Mouse (Mus musculus): ENCODE data around the gene Klhl8. TPM values are rescaled to one million over a fixed set of nuclear protein-coding genes. Genes with fewer than 3 reads are reported as not detected.
"Not testable (repeated sequence)": the region's sequence is repeated elsewhere in the genome, so short reads cannot be mapped to it uniquely, and the experiment has no call there.

Klhl8 gene
- total and polyA plus RNA-seq, 3 experiments = 0.11 to 3.0 (median 1.5) TPM

DNA sequence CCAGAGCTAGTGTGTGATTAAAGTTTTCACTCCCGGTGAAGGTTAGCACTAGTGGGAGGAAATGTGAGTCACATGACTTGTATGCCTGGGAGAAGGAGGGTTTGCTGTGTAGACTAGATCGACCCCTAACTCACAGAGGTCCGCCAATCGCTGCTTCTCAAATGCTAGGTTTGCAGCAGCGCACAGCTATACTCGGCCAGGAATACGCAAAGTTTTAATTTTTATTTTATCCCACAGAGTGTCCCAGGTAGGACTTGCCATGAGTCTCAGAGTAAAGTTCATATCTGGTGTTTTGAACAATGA, 28.2 kb upstream of the Klhl8 start:
- ATAC-seq (ENCODE audit: extremely low read depth, insufficient number of reproducible peaks, low FRiP score, poor library complexity, severe bottlenecking) (no peak), DNase-seq (ENCODE audit: low spot score) (no peak)
- Histone ChIP-seq H3K27me3 (ENCODE audit: insufficient read depth, low read length) (no peaks in the 10 kb centered on the region), H3K9me3 (replicated peaks) (0 out of 2 replicates have a peak, but pooled peaks cover 3% of the 10 kb centered on the region), H3K4me1 (ENCODE audit: insufficient read depth, low read depth, low read length) (no peaks in the 10 kb centered on the region), H3K4me3 (ENCODE audit: low read depth, low read length) (no peak overlapping the region), H3K36me3 (replicated peaks) (no peaks in the 10 kb centered on the region)
- TF ChIP-seq GATA2 (IDR thresholded peaks at IDR 0.05; ENCODE audit: borderline replicate concordance, low read depth, low read length) (no peak), TAL1 (conservative IDR thresholded peaks at IDR 0.05; ENCODE audit: low read depth, low read length) (no peak), POLR2AphosphoS5 (IDR thresholded peaks at IDR 0.05; ENCODE audit: insufficient replicate concordance, low read depth, low read length) (no peak), CTCF (IDR thresholded peaks at IDR 0.05; ENCODE audit: low read depth, low read length) (no peak), GATA1 (IDR thresholded peaks at IDR 0.05; ENCODE audit: borderline replicate concordance, low read length) (no peak)

DNA sequence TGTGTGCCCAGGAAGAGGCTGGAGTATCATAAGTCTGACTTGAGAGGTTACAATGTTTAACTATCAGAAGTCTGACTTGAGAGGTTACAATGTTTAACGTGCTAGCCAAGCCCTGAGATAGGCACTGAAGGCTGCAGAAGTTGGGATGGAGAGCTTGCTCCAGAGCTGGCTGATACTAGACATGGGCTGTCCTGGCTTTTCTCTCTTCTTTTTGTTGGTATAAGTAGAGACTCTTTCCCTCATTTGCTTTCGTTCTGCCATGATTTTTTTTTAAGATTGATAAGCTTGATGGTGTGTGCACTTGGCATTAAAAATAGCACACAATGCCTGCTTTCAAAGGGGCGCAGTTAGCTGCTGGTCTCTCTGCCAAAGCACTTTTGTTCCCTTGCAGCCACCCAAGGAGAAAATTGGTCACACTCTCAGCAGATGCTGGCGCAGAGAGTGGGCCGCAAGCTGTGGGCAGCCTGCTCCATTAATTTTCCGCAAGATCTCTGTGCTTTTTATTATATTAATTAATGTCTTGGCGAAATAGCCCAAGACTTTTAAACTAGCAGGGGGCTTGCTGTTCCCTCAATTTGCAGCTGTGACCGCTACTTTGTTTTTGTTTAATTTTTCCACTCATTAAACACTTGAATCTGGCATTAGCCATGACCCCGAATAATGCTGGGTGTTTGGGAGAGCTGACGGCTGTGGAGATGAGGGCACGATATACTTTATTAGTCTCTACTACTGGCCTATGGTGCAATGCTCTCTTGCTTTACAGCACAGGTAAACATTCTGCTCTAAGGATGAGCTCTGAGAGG, 27.7 kb upstream of the Klhl8 start:
- Histone ChIP-seq H3K4me1 (ENCODE audit: insufficient read depth, low read depth, low read length) (no peaks in the 10 kb centered on the region), H3K4me3 (ENCODE audit: low read depth, low read length) (no peak overlapping the region), H3K36me3 (replicated peaks) (no peaks in the 10 kb centered on the region), H3K27me3 (ENCODE audit: insufficient read depth, low read length) (no peaks in the 10 kb centered on the region), H3K9me3 (replicated peaks) (0 out of 2 replicates have a peak, but pooled peaks cover 3% of the 10 kb centered on the region)
- TF ChIP-seq GATA1 (IDR thresholded peaks at IDR 0.05; ENCODE audit: borderline replicate concordance, low read length) (no peak), CTCF (IDR thresholded peaks at IDR 0.05; ENCODE audit: low read depth, low read length) (no peak), GATA2 (IDR thresholded peaks at IDR 0.05; ENCODE audit: borderline replicate concordance, low read depth, low read length) (no peak), TAL1 (conservative IDR thresholded peaks at IDR 0.05; ENCODE audit: low read depth, low read length) (no peak), POLR2AphosphoS5 (IDR thresholded peaks at IDR 0.05; ENCODE audit: insufficient replicate concordance, low read depth, low read length) (no peak)
- ATAC-seq (ENCODE audit: extremely low read depth, insufficient number of reproducible peaks, low FRiP score, poor library complexity, severe bottlenecking) (no peak), DNase-seq (ENCODE audit: low spot score) (no peak)

DNA sequence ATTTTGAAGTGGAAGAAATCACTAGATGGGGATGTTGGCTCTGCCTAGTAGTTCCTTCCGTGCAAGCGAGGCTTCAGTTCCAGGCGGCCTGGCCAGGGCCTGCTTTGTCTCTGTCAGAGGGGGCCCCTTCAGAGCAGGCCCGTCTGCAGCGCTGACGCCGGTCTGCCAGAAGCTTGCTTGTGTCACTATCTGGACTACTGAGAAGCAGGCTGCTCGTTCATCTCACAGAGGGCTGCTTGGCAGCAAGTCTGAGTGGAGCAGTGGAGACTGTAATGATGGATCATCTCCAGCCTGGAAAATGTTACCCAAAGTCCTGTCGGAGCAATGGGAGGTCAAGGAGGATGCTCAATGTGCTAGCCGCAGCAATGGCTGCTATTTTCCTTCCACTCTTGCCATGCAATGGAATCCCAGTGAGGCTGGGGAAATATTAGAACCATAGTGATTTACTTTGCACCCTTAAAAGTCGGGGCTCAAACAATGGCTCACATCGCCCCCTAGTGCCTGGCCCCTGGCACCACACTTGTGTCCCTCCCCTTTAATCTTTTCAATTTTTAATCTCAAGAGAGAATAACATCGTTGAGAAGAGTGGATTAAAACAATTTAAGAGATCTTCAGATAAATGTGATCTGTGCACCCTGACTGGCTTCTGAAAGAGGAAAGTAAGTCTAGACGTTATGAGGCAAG, 26.0 kb upstream of the Klhl8 start:
- TF ChIP-seq CTCF (IDR thresholded peaks at IDR 0.05; ENCODE audit: low read depth, low read length) = peak; percentile 22; the same call in 1 of the 2 replicates
- no peak for TF ChIP-seq GATA2 (IDR thresholded peaks at IDR 0.05; ENCODE audit: borderline replicate concordance, low read depth, low read length)
- ATAC-seq (ENCODE audit: extremely low read depth, insufficient number of reproducible peaks, low FRiP score, poor library complexity, severe bottlenecking) (no peak), DNase-seq (ENCODE audit: low spot score) (no peak)
- Histone ChIP-seq H3K9me3 (replicated peaks) (0 out of 2 replicates have a peak, but pooled peaks cover 3% of the 10 kb centered on the region), H3K27me3 (ENCODE audit: insufficient read depth, low read length) (no peaks in the 10 kb centered on the region), H3K36me3 (replicated peaks) (no peaks in the 10 kb centered on the region), H3K4me1 (ENCODE audit: insufficient read depth, low read depth, low read length) (no peaks in the 10 kb centered on the region), H3K4me3 (ENCODE audit: low read depth, low read length) (no peak overlapping the region)

DNA sequence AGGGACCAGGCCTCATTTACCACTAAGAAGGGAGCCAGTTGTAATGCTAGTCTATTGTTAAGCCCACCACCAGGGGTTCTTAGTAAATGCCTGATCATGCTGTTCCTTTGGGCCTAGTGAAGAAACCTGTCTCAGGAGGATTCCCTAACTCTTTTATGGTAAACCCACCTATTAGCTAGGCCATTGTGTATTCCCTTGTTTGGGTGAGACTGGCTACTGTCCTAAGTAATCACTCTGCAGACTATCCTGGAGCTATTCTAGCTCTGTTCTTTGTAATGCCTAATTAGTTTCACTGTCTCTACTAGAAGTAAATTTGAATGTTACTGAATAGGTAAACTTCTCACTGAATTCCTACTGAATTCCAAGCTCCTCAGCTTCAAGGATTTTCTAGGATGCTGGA, 20.9 kb upstream of the Klhl8 start:
- not testable (repeated sequence) for H3K9me3 ChIP-seq (replicated peaks); H3K27me3 ChIP-seq (ENCODE audit: insufficient read depth, low read length); H3K4me3 ChIP-seq (ENCODE audit: low read depth, low read length); H3K36me3 ChIP-seq (replicated peaks); ATAC-seq (ENCODE audit: extremely low read depth, insufficient number of reproducible peaks, low FRiP score, poor library complexity, severe bottlenecking); H3K4me1 ChIP-seq (ENCODE audit: insufficient read depth, low read depth, low read length); DNase-seq (ENCODE audit: low spot score)

DNA sequence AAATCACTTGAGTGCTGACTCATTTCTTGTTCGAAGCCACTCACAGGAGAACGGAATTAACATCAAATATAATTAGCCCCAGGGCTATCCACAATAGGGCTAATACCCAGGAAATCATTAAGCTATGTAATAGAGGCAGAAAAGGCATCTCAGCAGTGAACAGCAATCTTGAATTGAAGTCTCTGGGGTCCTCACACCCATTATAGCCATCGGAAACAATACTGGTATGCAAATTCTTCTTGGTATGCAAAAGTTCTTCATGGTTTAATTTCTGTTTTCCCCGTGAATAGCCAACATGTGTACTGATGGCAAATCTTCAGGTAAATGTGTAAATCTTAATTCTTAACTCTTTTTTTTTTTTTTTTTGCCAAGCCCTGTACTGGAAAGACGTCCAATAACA, 19.5 kb upstream of the Klhl8 start:
- DNase-seq (ENCODE audit: low spot score) (no peak), ATAC-seq (ENCODE audit: extremely low read depth, insufficient number of reproducible peaks, low FRiP score, poor library complexity, severe bottlenecking) (no peak)
- H3K4me1 ChIP-seq (ENCODE audit: insufficient read depth, low read depth, low read length) = no peaks in the 10 kb centered on the region
- H3K36me3 ChIP-seq (replicated peaks) = no peaks in the 10 kb centered on the region
- H3K9me3 ChIP-seq (replicated peaks) = 0 out of 2 replicates have a peak, but pooled peaks cover under 1% of the 10 kb centered on the region
- H3K4me3 ChIP-seq (ENCODE audit: low read depth, low read length) = no peak overlapping the region
- no peak for TF ChIP-seq GATA2 (IDR thresholded peaks at IDR 0.05; ENCODE audit: borderline replicate concordance, low read depth, low read length)
- no peak for TF ChIP-seq POLR2AphosphoS5 (IDR thresholded peaks at IDR 0.05; ENCODE audit: insufficient replicate concordance, low read depth, low read length)
- TF ChIP-seq TAL1 (conservative IDR thresholded peaks at IDR 0.05; ENCODE audit: low read depth, low read length) = no peak
- TF ChIP-seq CTCF (IDR thresholded peaks at IDR 0.05; ENCODE audit: low read depth, low read length) = no peak
- no peak for TF ChIP-seq GATA1 (IDR thresholded peaks at IDR 0.05; ENCODE audit: borderline replicate concordance, low read length)
- peaks cover 3% of the 10 kb centered on the region; the same call in 1 of the 2 replicates for H3K27me3 ChIP-seq (ENCODE audit: insufficient read depth, low read length)

DNA sequence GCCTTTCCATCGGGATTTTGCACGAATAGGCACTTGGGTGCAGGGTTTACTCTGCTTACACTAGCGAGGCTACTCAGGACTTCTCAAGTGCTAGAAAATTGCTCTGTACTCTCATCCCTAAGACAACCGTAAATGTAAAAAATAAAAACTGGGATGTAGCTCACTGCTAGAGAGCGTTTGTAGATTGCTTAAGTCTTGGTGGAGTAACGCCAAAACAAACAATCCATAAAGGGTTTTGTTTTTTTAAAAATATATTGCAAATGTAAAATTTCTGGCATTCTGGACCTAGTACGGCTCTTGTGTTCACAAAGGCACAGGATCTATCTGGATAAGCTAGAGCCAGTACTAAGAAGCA, 17.1 kb upstream of the Klhl8 start:
- Histone ChIP-seq H3K9me3 (replicated peaks) (no peaks in the 10 kb centered on the region), H3K36me3 (replicated peaks) (no peaks in the 10 kb centered on the region), H3K4me1 (ENCODE audit: insufficient read depth, low read depth, low read length) (no peaks in the 10 kb centered on the region), H3K27me3 (ENCODE audit: insufficient read depth, low read length) (peaks cover 5% of the 10 kb centered on the region; the same call in 1 of the 2 replicates), H3K4me3 (ENCODE audit: low read depth, low read length) (no peak overlapping the region)
- TF ChIP-seq CTCF (IDR thresholded peaks at IDR 0.05; ENCODE audit: low read depth, low read length) (no peak), POLR2AphosphoS5 (IDR thresholded peaks at IDR 0.05; ENCODE audit: insufficient replicate concordance, low read depth, low read length) (no peak), GATA2 (IDR thresholded peaks at IDR 0.05; ENCODE audit: borderline replicate concordance, low read depth, low read length) (no peak), TAL1 (conservative IDR thresholded peaks at IDR 0.05; ENCODE audit: low read depth, low read length) (no peak), GATA1 (IDR thresholded peaks at IDR 0.05; ENCODE audit: borderline replicate concordance, low read length) (no peak)
- ATAC-seq (ENCODE audit: extremely low read depth, insufficient number of reproducible peaks, low FRiP score, poor library complexity, severe bottlenecking) (no peak), DNase-seq (ENCODE audit: low spot score) (no peak)
